Mouse (Mus musculus): ENCODE data around the gene Tmem117.

- TF ChIP-seq GATA1 (IDR thresholded peaks at IDR 0.05; ENCODE audit: borderline replicate concordance, low read length) (no peak), FLI1 (IDR thresholded peaks at IDR 0.05; ENCODE audit: low read length) (no peak)
These were observed 339.6 kb downstream of the Tmem117 start for GRCm38 (mm10) chr15:94968403-94969180.
